Mouse (Mus musculus): ENCODE data around the gene Olfr435. TPM values are rescaled to one million over a fixed set of nuclear protein-coding genes. Genes with fewer than 3 reads are reported as not detected.
"Not testable (repeated sequence)": the region's sequence is repeated elsewhere in the genome, so short reads cannot be mapped to it uniquely, and the experiment has no call there.

Olfr435 gene
- polyA plus RNA-seq, 1 experiment = not detected

- TF ChIP-seq CTCF (IDR thresholded peaks at IDR 0.05; ENCODE audit: extremely low read depth, insufficient read depth, insufficient read length, insufficient replicate concordance) (no peak), POLR2A (IDR thresholded peaks at IDR 0.05; ENCODE audit: low read depth, low read length) (no peak)
- no peaks in the 10 kb centered on the region for H3K27me3 ChIP-seq (ENCODE audit: control insufficient read depth, insufficient read depth, low read length)
- H3K27ac ChIP-seq (ENCODE audit: insufficient read depth, low read length) = no peak overlapping the region
- H3K4me1 ChIP-seq (ENCODE audit: control insufficient read depth, insufficient read depth, insufficient read length) = no peaks in the 10 kb centered on the region
- H3K36me3 ChIP-seq (ENCODE audit: control insufficient read depth, insufficient read depth, low read length) = no peaks in the 10 kb centered on the region
- 80% methylated on average over 3 of the region's 3 CpGs for WGBS
- no peak overlapping the region for H3K4me3 ChIP-seq (ENCODE audit: extremely low read depth, insufficient read depth, insufficient read length)
- no peak for DNase-seq (ENCODE audit: low read depth in 1 of 2, low spot score in 2 of 2)
These were observed 6.0 kb upstream of the Olfr435 start for GRCm38 (mm10) chr6:43190986-43191385.

- no peak for DNase-seq (ENCODE audit: low read depth in 1 of 2, low spot score in 2 of 2)
- H3K36me3 ChIP-seq (ENCODE audit: control insufficient read depth, insufficient read depth, low read length) = no peaks in the 10 kb centered on the region
- TF ChIP-seq CTCF (IDR thresholded peaks at IDR 0.05; ENCODE audit: extremely low read depth, insufficient read depth, insufficient read length, insufficient replicate concordance) (no peak), POLR2A (IDR thresholded peaks at IDR 0.05; ENCODE audit: low read depth, low read length) (no peak)
- WGBS = 66% methylated on average over 3 of the region's 3 CpGs
- no peaks in the 10 kb centered on the region for H3K27me3 ChIP-seq (ENCODE audit: control insufficient read depth, insufficient read depth, low read length)
- H3K4me1 ChIP-seq (ENCODE audit: control insufficient read depth, insufficient read depth, insufficient read length) = no peaks in the 10 kb centered on the region
- no peak overlapping the region for H3K27ac ChIP-seq (ENCODE audit: insufficient read depth, low read length)
- no peak overlapping the region for H3K4me3 ChIP-seq (ENCODE audit: extremely low read depth, insufficient read depth, insufficient read length)
These were observed 1.1 kb downstream of the Olfr435 start for GRCm38 (mm10) chr6:43198094-43198493.

GRCm38 (mm10) chr6:43202786-43203185 lies 5.8 kb downstream of the Olfr435 start:
- TF ChIP-seq CTCF (IDR thresholded peaks at IDR 0.05; ENCODE audit: extremely low read depth, insufficient read depth, insufficient read length, insufficient replicate concordance) = no peak
- TF ChIP-seq POLR2A (IDR thresholded peaks at IDR 0.05; ENCODE audit: low read depth, low read length) = no peak
- Histone ChIP-seq H3K36me3 (ENCODE audit: control insufficient read depth, insufficient read depth, low read length) (no peaks in the 10 kb centered on the region), H3K4me3 (ENCODE audit: extremely low read depth, insufficient read depth, insufficient read length) (no peak overlapping the region), H3K27ac (ENCODE audit: insufficient read depth, low read length) (no peak overlapping the region), H3K4me1 (ENCODE audit: control insufficient read depth, insufficient read depth, insufficient read length) (no peaks in the 10 kb centered on the region), H3K27me3 (ENCODE audit: control insufficient read depth, insufficient read depth, low read length) (no peaks in the 10 kb centered on the region)
- no peak for DNase-seq (ENCODE audit: low read depth in 1 of 2, low spot score in 2 of 2)

GRCm38 (mm10) chr6:43205355-43205754 lies 8.4 kb downstream of the Olfr435 start:
- Histone ChIP-seq H3K27ac (ENCODE audit: insufficient read depth, low read length) (no peak overlapping the region), H3K27me3 (ENCODE audit: control insufficient read depth, insufficient read depth, low read length) (no peaks in the 10 kb centered on the region), H3K4me3 (ENCODE audit: extremely low read depth, insufficient read depth, insufficient read length) (no peak overlapping the region), H3K4me1 (ENCODE audit: control insufficient read depth, insufficient read depth, insufficient read length) (no peaks in the 10 kb centered on the region), H3K36me3 (ENCODE audit: control insufficient read depth, insufficient read depth, low read length) (no peaks in the 10 kb centered on the region)
- WGBS = 48% methylated on average over 2 of the region's 2 CpGs
- no peak for TF ChIP-seq CTCF (IDR thresholded peaks at IDR 0.05; ENCODE audit: extremely low read depth, insufficient read depth, insufficient read length, insufficient replicate concordance)
- no peak for TF ChIP-seq POLR2A (IDR thresholded peaks at IDR 0.05; ENCODE audit: low read depth, low read length)
- no peak for DNase-seq (ENCODE audit: low read depth in 1 of 2, low spot score in 2 of 2)

- not testable (repeated sequence) for H3K36me3 ChIP-seq (ENCODE audit: control insufficient read depth, insufficient read depth, low read length); H3K27ac ChIP-seq (ENCODE audit: insufficient read depth, low read length); H3K4me1 ChIP-seq (ENCODE audit: control insufficient read depth, insufficient read depth, insufficient read length); H3K27me3 ChIP-seq (ENCODE audit: control insufficient read depth, insufficient read depth, low read length); H3K4me3 ChIP-seq (ENCODE audit: extremely low read depth, insufficient read depth, insufficient read length); DNase-seq (ENCODE audit: low read depth in 1 of 2, low spot score in 2 of 2)
These were observed 15.9 kb downstream of the Olfr435 start, which contains the start of gene Olfr434 for GRCm38 (mm10) chr6:43212873-43213272. TSS of gene Olfr434 (plus strand) at chr6:43213021.

- H3K4me3 ChIP-seq (ENCODE audit: extremely low read depth, insufficient read depth, insufficient read length); H3K36me3 ChIP-seq (ENCODE audit: control insufficient read depth, insufficient read depth, low read length); H3K27ac ChIP-seq (ENCODE audit: insufficient read depth, low read length); H3K27me3 ChIP-seq (ENCODE audit: control insufficient read depth, insufficient read depth, low read length); DNase-seq (ENCODE audit: low read depth in 1 of 2, low spot score in 2 of 2); H3K4me1 ChIP-seq (ENCODE audit: control insufficient read depth, insufficient read depth, insufficient read length): not testable (repeated sequence)
- 80% methylated on average over 1 of the region's 1 CpGs for WGBS
These were observed 34.3 kb downstream of the Olfr435 start, which contains the start of gene Olfr47 for GRCm38 (mm10) chr6:43231255-43231654. TSS of gene Olfr47 (plus strand) at chr6:43231529.

GRCm38 (mm10) chr6:43242061-43242460 lies 45.1 kb downstream of the Olfr435 start:
- Histone ChIP-seq H3K4me3 (ENCODE audit: extremely low read depth, insufficient read depth, insufficient read length) (no peak overlapping the region), H3K36me3 (ENCODE audit: control insufficient read depth, insufficient read depth, low read length) (no peaks in the 10 kb centered on the region), H3K27ac (ENCODE audit: insufficient read depth, low read length) (no peak overlapping the region), H3K4me1 (ENCODE audit: control insufficient read depth, insufficient read depth, insufficient read length) (no peaks in the 10 kb centered on the region), H3K27me3 (ENCODE audit: control insufficient read depth, insufficient read depth, low read length) (no peaks in the 10 kb centered on the region)
- DNase-seq (ENCODE audit: low read depth in 1 of 2, low spot score in 2 of 2) = no peak
- TF ChIP-seq CTCF (IDR thresholded peaks at IDR 0.05; ENCODE audit: extremely low read depth, insufficient read depth, insufficient read length, insufficient replicate concordance) (no peak), POLR2A (IDR thresholded peaks at IDR 0.05; ENCODE audit: low read depth, low read length) (no peak)
- 10% methylated on average over 4 of the region's 4 CpGs for WGBS
